17 mouse cellular contexts compared by ENCODE assay signal in genomic region chr2:6705475-6705874, GRCm38 (mm10).
DNase-seq lines count a peak whose midpoint lies in the region; ATAC-seq and TF ChIP-seq lines count a peak whose summit lies in the region.
"Had no signal": no experiment of that assay in that cellular context is flagged by ENCODE, and none has a peak within 500 bp of the region (broad histone marks: within the 10 kb centered on the region; RNA-seq: fewer than 3 reads in every experiment).

No protein-coding gene starts in this region.

- peak; percentile 32; the same call in 1 of the 2 replicates for ATAC-seq in forebrain, postnatal 0 days
- no peak for ATAC-seq in forebrain, embryonic 11.5 days (replicated peaks; ENCODE audit: low FRiP score)
- no peak for ATAC-seq in liver, embryonic 14.5 days (ENCODE audit: insufficient read depth)
- ATAC-seq: forebrain, embryonic 14.5 days had no signal

- no peak for DNase-seq in forebrain, postnatal 0 days
- no peak for DNase-seq in forebrain, embryonic 11.5 days (ENCODE audit: low spot score)
- DNase-seq in spleen, adult 2 months (ENCODE audit: low read depth in 1 of 2, low spot score in 2 of 2) = no peak
- DNase-seq in spleen, adult 18-20 months = no peak
- no peak for DNase-seq in liver, embryonic 14.5 days (ENCODE audit: low read depth in 3 of 3, low spot score in 3 of 3)
- DNase-seq in splenic B cell, adult 2 months (ENCODE audit: low read depth, low spot score) = peak; percentile 42
- DNase-seq in cerebellum, postnatal 10 days = no peak
- no peak for DNase-seq in thymus, postnatal 10 days (ENCODE audit: low spot score in 2 of 2)
- DNase-seq: cerebellum, postnatal 25 days; gastrocnemius, postnatal 36 days; layer of hippocampus, postnatal 36 days; lung, postnatal 14 days; right cerebral cortex, postnatal 25 days had no signal

- TF ChIP-seq POLR2A in spleen, adult 2 months (IDR thresholded peaks at IDR 0.05; ENCODE audit: low read depth, low read length) = no peak

- no peak overlapping the region for H3K27ac ChIP-seq in forebrain, postnatal 0 days (ENCODE audit: low read depth, low read length)
- H3K27ac ChIP-seq in forebrain, embryonic 11.5 days (ENCODE audit: low read depth, low read length) = no peak overlapping the region
- peak overlapping the region; percentile 71; the same call in 1 of the 2 replicates for H3K27ac ChIP-seq in spleen, adult 2 months (ENCODE audit: insufficient read depth, low read length)
- H3K27ac ChIP-seq in liver, embryonic 14.5 days = no peak overlapping the region
- H3K27ac ChIP-seq: embryonic facial prominence, embryonic 13.5 days; kidney, postnatal 0 days; limb, embryonic 12.5 days had no signal

- H3K4me2 ChIP-seq in forebrain, postnatal 0 days (ENCODE audit: low read depth) = no peak overlapping the region
- H3K4me2 ChIP-seq in forebrain, embryonic 11.5 days (ENCODE audit: low read depth, low read length, severe bottlenecking) = no peak overlapping the region
- peak overlapping the region; percentile 4; the same call in 1 of the 2 replicates for H3K4me2 ChIP-seq in liver, embryonic 14.5 days (ENCODE audit: low read depth)
- H3K4me2 ChIP-seq: embryonic facial prominence, embryonic 13.5 days; limb, embryonic 12.5 days had no signal

- no peak for TF ChIP-seq CTCF in forebrain, postnatal 0 days (IDR thresholded peaks at IDR 0.05; ENCODE audit: low read depth)
- TF ChIP-seq CTCF in spleen, adult 2 months (IDR thresholded peaks at IDR 0.05; ENCODE audit: extremely low read depth, insufficient read depth, insufficient read length, insufficient replicate concordance) = no peak
- TF ChIP-seq CTCF in liver, embryonic 14.5 days (IDR thresholded peaks at IDR 0.05; ENCODE audit: low read depth) = no peak

- peaks cover 9% of the 10 kb centered on the region; the same call in 1 of the 2 replicates for H3K36me3 ChIP-seq in forebrain, postnatal 0 days (ENCODE audit: insufficient read depth)
- H3K36me3 ChIP-seq in forebrain, embryonic 11.5 days (ENCODE audit: control insufficient read depth, insufficient read depth, low read length) = no peaks in the 10 kb centered on the region
- H3K36me3 ChIP-seq in spleen, adult 2 months (ENCODE audit: control insufficient read depth, insufficient read depth, low read length) = 0 out of 2 replicates have a peak, but pooled peaks cover 2% of the 10 kb centered on the region
- no peaks in the 10 kb centered on the region for H3K36me3 ChIP-seq in liver, embryonic 14.5 days (replicated peaks; ENCODE audit: control insufficient read depth, insufficient read depth, low read depth)
- no peaks in the 10 kb centered on the region for H3K36me3 ChIP-seq in splenic B cell, adult 2 months (ENCODE audit: control insufficient read depth, insufficient read depth, low read length, poor library complexity, severe bottlenecking)
- H3K36me3 ChIP-seq: embryonic facial prominence, embryonic 13.5 days; limb, embryonic 12.5 days had no signal

- TF ChIP-seq EP300 in liver, embryonic 14.5 days (IDR thresholded peaks at IDR 0.05; ENCODE audit: low read depth) = no peak

- peaks cover 23% of the 10 kb centered on the region; the same call in 1 of the 2 replicates for H3K4me1 ChIP-seq in forebrain, postnatal 0 days (ENCODE audit: insufficient read depth)
- no peaks in the 10 kb centered on the region for H3K4me1 ChIP-seq in forebrain, embryonic 11.5 days (replicated peaks; ENCODE audit: control insufficient read depth, insufficient read depth, low read length)
- peaks cover 34% of the 10 kb centered on the region for H3K4me1 ChIP-seq in spleen, adult 2 months (ENCODE audit: control insufficient read depth, insufficient read depth, insufficient read length)
- peaks cover 0 to 18% of the 10 kb centered on the region in 2 experiments; a peak in 2 of 4 replicates for H3K4me1 ChIP-seq in liver, embryonic 14.5 days (replicated peaks; ENCODE audit: control insufficient read depth in 2 of 2, insufficient read depth in 2 of 2, low read length in 1 of 2)

- 63% methylated on average over 7 of the region's 7 CpGs for WGBS in forebrain, postnatal 0 days
- 83% methylated on average over 7 of the region's 7 CpGs for WGBS in forebrain, embryonic 11.5 days
- 17% methylated on average over 7 of the region's 7 CpGs for WGBS in spleen, adult 2 months
- WGBS in liver, embryonic 14.5 days (ENCODE audit: insufficient replicate concordance) = 47% methylated on average over 7 of the region's 7 CpGs

- no peak overlapping the region for H3K4me3 ChIP-seq in forebrain, postnatal 0 days (ENCODE audit: low read depth, low read length)
- H3K4me3 ChIP-seq in forebrain, embryonic 11.5 days (ENCODE audit: low read depth, low read length) = no peak overlapping the region
- H3K4me3 ChIP-seq in spleen, adult 2 months (ENCODE audit: extremely low read depth, insufficient read depth, insufficient read length) = no peak overlapping the region
- no peak overlapping the region for H3K4me3 ChIP-seq in liver, embryonic 14.5 days (ENCODE audit: insufficient read depth in 1 of 2, low read depth in 2 of 2, low read length in 2 of 2)
- H3K4me3 ChIP-seq: embryonic facial prominence, embryonic 13.5 days; limb, embryonic 12.5 days had no signal

- no peaks in the 10 kb centered on the region for H3K9me3 ChIP-seq in forebrain, postnatal 0 days (ENCODE audit: low read length)
- no peaks in the 10 kb centered on the region for H3K9me3 ChIP-seq in forebrain, embryonic 11.5 days (ENCODE audit: control insufficient read depth, low read length)
- H3K9me3 ChIP-seq in liver, embryonic 14.5 days (ENCODE audit: control insufficient read depth, low read length) = no peaks in the 10 kb centered on the region
- H3K9me3 ChIP-seq: embryonic facial prominence, embryonic 13.5 days; limb, embryonic 12.5 days had no signal

- H3K27me3 ChIP-seq in forebrain, postnatal 0 days (ENCODE audit: insufficient read depth, low read length) = no peaks in the 10 kb centered on the region
- no peaks in the 10 kb centered on the region for H3K27me3 ChIP-seq in forebrain, embryonic 11.5 days (ENCODE audit: control insufficient read depth, insufficient read depth, low read length)
- no peaks in the 10 kb centered on the region for H3K27me3 ChIP-seq in spleen, adult 2 months (ENCODE audit: control insufficient read depth, insufficient read depth, low read length)
- no peaks in the 10 kb centered on the region for H3K27me3 ChIP-seq in liver, embryonic 14.5 days (ENCODE audit: control insufficient read depth, insufficient read depth, low read length)
- no peaks in the 10 kb centered on the region; the same call in 1 of the 2 replicates for H3K27me3 ChIP-seq in splenic B cell, adult 2 months (ENCODE audit: control insufficient read depth, insufficient read depth, low read length, poor library complexity, severe bottlenecking)
- H3K27me3 ChIP-seq: embryonic facial prominence, embryonic 13.5 days; limb, embryonic 12.5 days had no signal

- H3K9ac ChIP-seq in forebrain, postnatal 0 days = no peak overlapping the region
- no peak overlapping the region for H3K9ac ChIP-seq in forebrain, embryonic 11.5 days (ENCODE audit: low read length)
- no peak overlapping the region for H3K9ac ChIP-seq in liver, embryonic 14.5 days (replicated peaks)
- H3K9ac ChIP-seq: embryonic facial prominence, embryonic 13.5 days; limb, embryonic 12.5 days had no signal
